Mouse (Mus musculus): ENCODE measurements at regions not wholly inside any gene's neighbourhood (a gene's known extent, or its start where the extent isn't known, plus 50 kb on each side); places are given as distances from the start of the nearest gene placed in this dataset.
"Not testable (repeated sequence)": the region's sequence is repeated elsewhere in the genome, so short reads cannot be mapped to it uniquely, and the experiment has no call there.

- Histone ChIP-seq H3K4me3 (no peak overlapping the region), H3K27ac (replicated peaks) (no peak overlapping the region), H3K9ac (replicated peaks) (no peak overlapping the region), H3K4me2 (replicated peaks) (no peak overlapping the region), H3K4me1 (no peaks in the 10 kb centered on the region), H3K27me3 (no peaks in the 10 kb centered on the region), H3K9me3 (no peaks in the 10 kb centered on the region), H3K36me3 (no peaks in the 10 kb centered on the region)
- 95% methylated on average over 4 of the region's 4 CpGs for WGBS
- no peak for ATAC-seq (replicated peaks)
These were observed 64.8 kb downstream of the Ptchd3 start for GRCm38 (mm10) chr11:121894801-121895200.

GRCm38 (mm10) chr11:121904393-121904792 is 74.3 kb downstream of the Ptchd3 start:
- not testable (repeated sequence) for ATAC-seq (replicated peaks); H3K27me3 ChIP-seq; H3K4me1 ChIP-seq; H3K36me3 ChIP-seq; H3K9me3 ChIP-seq; H3K27ac ChIP-seq (replicated peaks); H3K9ac ChIP-seq (replicated peaks); H3K4me3 ChIP-seq; H3K4me2 ChIP-seq (replicated peaks)
- WGBS = 79% methylated on average over 6 of the region's 6 CpGs

GRCm38 (mm10) chr11:121924631-121925030 is 94.6 kb downstream of the Ptchd3 start:
- not testable (repeated sequence) for H3K4me2 ChIP-seq (replicated peaks); ATAC-seq (replicated peaks); H3K27me3 ChIP-seq; H3K4me3 ChIP-seq; H3K36me3 ChIP-seq; H3K4me1 ChIP-seq; H3K9me3 ChIP-seq; H3K27ac ChIP-seq (replicated peaks); H3K9ac ChIP-seq (replicated peaks)
- WGBS = 92% methylated on average over 10 of the region's 10 CpGs

GRCm38 (mm10) chr11:121925043-121925442 is 95.0 kb downstream of the Ptchd3 start:
- peak overlapping the region; percentile 28 for H3K4me2 ChIP-seq (replicated peaks)
- H3K9ac ChIP-seq (replicated peaks); H3K36me3 ChIP-seq; H3K9me3 ChIP-seq; H3K4me1 ChIP-seq; H3K27me3 ChIP-seq; ATAC-seq (replicated peaks); H3K27ac ChIP-seq (replicated peaks); H3K4me3 ChIP-seq: not testable (repeated sequence)
- 35% methylated on average over 16 of the region's 16 CpGs for WGBS

GRCm38 (mm10) chr11:121951726-121952125 is 121.7 kb downstream of the Ptchd3 start:
- not testable (repeated sequence) for ATAC-seq (replicated peaks); H3K4me3 ChIP-seq; H3K9me3 ChIP-seq; H3K4me2 ChIP-seq (replicated peaks); H3K4me1 ChIP-seq; H3K36me3 ChIP-seq; H3K27ac ChIP-seq (replicated peaks); H3K27me3 ChIP-seq; H3K9ac ChIP-seq (replicated peaks)
- 76% methylated on average over 6 of the region's 6 CpGs for WGBS

- not testable (repeated sequence) for H3K27me3 ChIP-seq; H3K9ac ChIP-seq (replicated peaks); ATAC-seq (replicated peaks); H3K36me3 ChIP-seq; H3K27ac ChIP-seq (replicated peaks); H3K9me3 ChIP-seq; H3K4me1 ChIP-seq
- 11% methylated on average over 20 of the region's 20 CpGs for WGBS
- Histone ChIP-seq H3K4me2 (replicated peaks) (peak overlapping the region; percentile 38), H3K4me3 (peak overlapping the region; percentile 19; the same call in 1 of the 2 replicates)
These were observed 126.6 kb downstream of the Ptchd3 start for GRCm38 (mm10) chr11:121956367-121957235.

GRCm38 (mm10) chr11:121958735-121959134 is 128.7 kb downstream of the Ptchd3 start:
- ATAC-seq (replicated peaks); H3K4me1 ChIP-seq; H3K27me3 ChIP-seq; H3K36me3 ChIP-seq; H3K27ac ChIP-seq (replicated peaks); H3K4me3 ChIP-seq; H3K9me3 ChIP-seq; H3K4me2 ChIP-seq (replicated peaks); H3K9ac ChIP-seq (replicated peaks): not testable (repeated sequence)
- WGBS = 86% methylated on average over 5 of the region's 5 CpGs

GRCm38 (mm10) chr11:121964111-121964510 is 134.1 kb downstream of the Ptchd3 start:
- not testable (repeated sequence) for H3K9ac ChIP-seq (replicated peaks); H3K9me3 ChIP-seq; H3K27me3 ChIP-seq; ATAC-seq (replicated peaks); H3K27ac ChIP-seq (replicated peaks); H3K4me2 ChIP-seq (replicated peaks); H3K36me3 ChIP-seq; H3K4me3 ChIP-seq; H3K4me1 ChIP-seq

- not testable (repeated sequence) for H3K27me3 ChIP-seq; H3K27ac ChIP-seq (replicated peaks); ATAC-seq (replicated peaks); H3K4me2 ChIP-seq (replicated peaks); H3K36me3 ChIP-seq; H3K4me1 ChIP-seq; H3K9me3 ChIP-seq; H3K9ac ChIP-seq (replicated peaks); H3K4me3 ChIP-seq
- WGBS = 0% methylated on average over 1 of the region's 1 CpGs
These were observed 135.9 kb downstream of the Ptchd3 start for GRCm38 (mm10) chr11:121965911-121966310.
